Mouse (Mus musculus): ENCODE measurements around the gene Cacna1s. TPM values are rescaled to one million over a fixed set of nuclear protein-coding genes. Genes with fewer than 3 reads are reported as not detected.
A peak's percentile ranks its signal among the peaks of the same experiment; 100 is the strongest.

Cacna1s gene
- total RNA-seq, 2 experiments from 2014 or later = 3.4 to 5.7 TPM

- DNase-seq = no peak
- intact Hi-C loops (cut with DNase I) = no loop called here
Observed at GRCm38 (mm10) chr1:136103696-136104095, 51.1 kb downstream of the Cacna1s start.

GRCm38 (mm10) chr1:136104741-136105140 is 52.2 kb downstream of the Cacna1s start:
- intact Hi-C loops (cut with DNase I) = no loop called here
- no peak for DNase-seq

GRCm38 (mm10) chr1:136109464-136109863 is 56.9 kb downstream of the Cacna1s start:
- DNase-seq = no peak
- intact Hi-C loops (cut with DNase I) = no loop called here

- intact Hi-C loops (cut with DNase I) = loop anchor here (2.0 kb wide), 1 partner anchor 59 kb away; no protein-coding TSS in a partner anchor
Observed at GRCm38 (mm10) chr1:136116183-136116582, 63.6 kb downstream of the Cacna1s start.

GRCm38 (mm10) chr1:136117069-136117468 is 64.5 kb downstream of the Cacna1s start:
- DNase-seq = no peak
- intact Hi-C loops (cut with DNase I) = loop anchor here (2.0 kb wide), 1 partner anchor 58 kb away; no protein-coding TSS in a partner anchor

More at GRCm38 (mm10) chr1:136116183-136116582, 63.6 kb downstream of the Cacna1s start:
- DNase-seq = peak; percentile 56 to 74

GRCm38 (mm10) chr1:136118875-136119274 is 66.3 kb downstream of the Cacna1s start:
- intact Hi-C loops (cut with DNase I) = no loop called here
- no peak for DNase-seq

GRCm38 (mm10) chr1:136119571-136120262 is 67.2 kb downstream of the Cacna1s start:
- intact Hi-C loops (cut with DNase I) = loop anchor here (10.0 kb wide), 1 partner anchor 1805 kb away; no protein-coding TSS in a partner anchor
- DNase-seq = no peak

- no peak for DNase-seq
- intact Hi-C loops (cut with DNase I) = loop anchor here (10.0 kb wide), 1 partner anchor 1805 kb away; no protein-coding TSS in a partner anchor
Observed at GRCm38 (mm10) chr1:136120263-136120603, 67.7 kb downstream of the Cacna1s start.

GRCm38 (mm10) chr1:136120785-136121184 is 68.2 kb downstream of the Cacna1s start:
- intact Hi-C loops (cut with DNase I) = loop anchor here (10.0 kb wide), 1 partner anchor 1804 kb away; no protein-coding TSS in a partner anchor

GRCm38 (mm10) chr1:136122030-136122429 is 69.5 kb downstream of the Cacna1s start:
- no peak for DNase-seq
- intact Hi-C loops (cut with DNase I) = loop anchor here (10.0 kb wide), 1 partner anchor 1803 kb away; no protein-coding TSS in a partner anchor

More at GRCm38 (mm10) chr1:136120785-136121184, 68.2 kb downstream of the Cacna1s start:
- DNase-seq = no peak

- intact Hi-C loops (cut with DNase I) = loop anchor here (10.0 kb wide), 1 partner anchor 1799 kb away; no protein-coding TSS in a partner anchor
- DNase-seq = no peak
Observed at GRCm38 (mm10) chr1:136126159-136126765, 73.7 kb downstream of the Cacna1s start.

- peak; percentile 54 to 62 for DNase-seq
- intact Hi-C loops (cut with DNase I) = loop anchor here (10.0 kb wide), 1 partner anchor 1798 kb away; no protein-coding TSS in a partner anchor
Observed at GRCm38 (mm10) chr1:136126895-136127294, 74.3 kb downstream of the Cacna1s start.

- DNase-seq = no peak
- intact Hi-C loops (cut with DNase I) = loop anchor here (10.0 kb wide), 1 partner anchor 1797 kb away; no protein-coding TSS in a partner anchor
Observed at GRCm38 (mm10) chr1:136127856-136128255, 75.3 kb downstream of the Cacna1s start.

GRCm38 (mm10) chr1:136128416-136128815 is 75.9 kb downstream of the Cacna1s start:
- DNase-seq = no peak
- intact Hi-C loops (cut with DNase I) = loop anchor here (10.0 kb wide), 1 partner anchor 1796 kb away; no protein-coding TSS in a partner anchor

GRCm38 (mm10) chr1:136128944-136129589 is 76.5 kb downstream of the Cacna1s start:
- DNase-seq = no peak
- intact Hi-C loops (cut with DNase I) = loop anchor here (10.0 kb wide), 1 partner anchor 1796 kb away; no protein-coding TSS in a partner anchor

- intact Hi-C loops (cut with DNase I) = no loop called here
- DNase-seq = no peak
Observed at GRCm38 (mm10) chr1:136130107-136130506, 77.6 kb downstream of the Cacna1s start.

- intact Hi-C loops (cut with DNase I) = no loop called here
- peak; percentile 79 to 81 for DNase-seq
Observed at GRCm38 (mm10) chr1:136130951-136131558, 78.5 kb downstream of the Cacna1s start, which contains the start of gene Kif21b. Kif21b (plus strand) TSS chr1:136131389.

GRCm38 (mm10) chr1:136131603-136132291 is 79.2 kb downstream of the Cacna1s start:
- DNase-seq = peak in 1 of 2 experiments; percentile 35

GRCm38 (mm10) chr1:136132386-136133201 is 80.0 kb downstream of the Cacna1s start:
- intact Hi-C loops (cut with DNase I) = no loop called here
- peak in 1 of 2 experiments; percentile 7 for DNase-seq

More at GRCm38 (mm10) chr1:136131603-136132291, 79.2 kb downstream of the Cacna1s start:
- intact Hi-C loops (cut with DNase I) = no loop called here

Measured in heart, postnatal 36 days (tissue).